Mouse (Mus musculus) adrenal gland, postnatal 14 days (tissue): ENCODE results near the gene A430005L14Rik. TPM values are rescaled to one million over a fixed set of nuclear protein-coding genes. Genes with fewer than 3 reads are reported as not detected.

Source experiments
- DNase-seq: peaks from one replicate; pipeline ENCODE4 v3.0.0; 2021; ENCODE audit warnings: mixed read lengths
- total RNA-seq: library from RNA; stranded (reverse); gene quantifications from 2 replicates; pipeline ENCODE4 v1.2.3, GENCODE M21; 2021

The A430005L14Rik gene
- total RNA-seq, 1 experiment from 2014 or later, result 19.5 TPM

DNA sequence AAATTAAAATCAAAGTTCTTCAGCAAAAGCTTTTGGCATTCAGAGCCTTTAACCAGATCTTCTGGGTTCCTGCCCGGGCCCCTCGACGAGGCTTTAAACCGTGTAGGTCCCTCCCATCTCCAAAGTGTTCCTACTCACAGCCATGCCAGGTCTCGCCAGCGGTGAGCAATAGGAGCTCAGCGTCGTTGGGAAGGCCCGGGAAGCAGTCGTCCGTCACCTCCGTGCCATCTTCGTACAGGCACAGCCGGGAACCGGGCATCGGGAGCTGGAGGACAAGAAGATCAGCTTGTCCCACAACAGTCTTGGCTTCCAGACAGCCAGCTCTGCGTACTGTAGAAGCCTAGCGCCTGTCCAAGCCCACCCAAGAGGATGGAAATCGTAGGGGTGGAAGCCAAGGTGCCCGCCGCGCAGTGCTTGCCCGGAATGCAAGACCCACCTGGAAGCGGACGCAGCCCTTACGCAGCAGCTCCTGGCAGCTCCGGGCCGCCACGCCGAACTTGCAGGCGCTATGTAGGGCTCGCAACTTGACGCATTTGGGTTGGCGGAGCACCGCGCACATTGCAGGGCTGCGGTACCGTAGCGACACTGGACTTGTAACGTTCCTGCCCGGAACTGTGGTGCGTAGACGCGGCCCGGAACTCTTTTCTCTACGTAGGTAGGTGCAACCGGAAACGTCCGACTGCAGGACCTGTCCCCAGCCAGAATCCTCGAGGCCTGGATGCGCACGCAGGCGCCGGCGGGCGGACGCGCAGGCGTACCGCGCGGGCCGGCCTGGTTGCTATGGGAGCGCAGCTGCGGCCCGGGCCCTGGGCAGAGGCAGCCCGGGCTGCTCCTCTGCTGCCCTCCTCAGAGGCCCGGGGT lies 17.6 kb downstream of the A430005L14Rik start, which contains the start of the genes Dffb and Cep104:
Gene Dffb, minus strand, starts transcription at position 696 of the 861 bp plus-strand sequence.
Gene Cep104, plus strand, starts transcription at position 764 of the 861 bp plus-strand sequence.
- peak; percentile 97 for DNase-seq

DNA sequence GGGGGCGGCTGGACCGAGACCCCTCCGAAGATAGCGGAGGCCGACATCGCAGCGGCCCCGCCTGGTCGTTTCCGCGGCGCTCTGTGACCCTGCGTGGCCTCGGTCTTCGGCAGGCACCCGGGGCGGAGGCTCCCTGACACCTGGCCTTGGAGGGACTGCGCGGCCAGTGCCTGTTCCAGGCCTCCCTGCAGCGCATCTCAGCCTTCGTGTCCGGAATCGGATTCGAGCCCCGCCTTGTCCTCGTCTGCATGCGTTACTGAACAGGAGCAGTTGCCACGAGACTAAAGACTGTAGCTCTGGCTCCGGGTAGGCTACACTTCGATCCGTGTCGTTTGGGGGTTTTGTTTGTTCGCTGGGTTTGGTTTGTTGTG lies 18.2 kb downstream of the A430005L14Rik start:
- DNase-seq, result no peak

DNA sequence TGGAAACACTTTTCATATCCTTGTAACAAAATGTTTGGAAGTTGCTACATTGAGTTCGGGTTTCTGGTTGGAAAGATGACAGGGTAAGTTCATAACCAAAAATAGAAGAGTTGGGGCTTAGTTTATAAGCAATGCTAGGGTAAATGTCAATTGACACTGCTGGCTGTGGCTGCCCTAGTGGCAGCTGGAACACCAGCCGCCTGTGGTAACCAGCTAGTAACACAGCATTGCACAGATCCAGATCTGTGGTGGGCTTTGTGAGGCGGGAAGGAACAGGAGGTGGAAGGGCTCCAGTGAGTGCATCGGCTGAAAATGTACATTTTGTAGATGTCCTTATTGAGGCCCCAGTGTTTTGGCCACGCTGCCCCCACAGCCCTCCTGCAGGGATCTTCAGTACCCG lies 18.7 kb downstream of the A430005L14Rik start:
- DNase-seq, result no peak

DNA sequence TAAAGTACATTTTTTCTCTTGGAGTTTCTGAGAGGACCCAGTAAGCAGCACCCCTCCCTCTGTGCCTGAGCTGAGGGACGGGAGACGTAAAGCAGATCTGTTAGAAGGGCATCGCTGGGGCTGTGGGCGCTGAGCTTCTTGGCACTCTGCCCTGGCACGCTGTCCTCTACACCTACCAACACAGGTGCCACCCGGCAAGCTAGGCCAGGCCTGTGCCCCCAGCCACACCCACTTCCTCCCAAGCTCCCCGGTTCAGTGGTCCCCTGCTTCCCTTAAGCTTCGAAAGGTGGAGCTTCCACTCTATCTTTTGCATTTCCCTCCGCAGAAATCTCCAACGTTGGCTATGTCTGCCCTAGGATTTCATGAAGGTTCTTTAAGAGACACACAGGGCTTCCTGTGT lies 22.2 kb downstream of the A430005L14Rik start:
- DNase-seq, result no peak

DNA sequence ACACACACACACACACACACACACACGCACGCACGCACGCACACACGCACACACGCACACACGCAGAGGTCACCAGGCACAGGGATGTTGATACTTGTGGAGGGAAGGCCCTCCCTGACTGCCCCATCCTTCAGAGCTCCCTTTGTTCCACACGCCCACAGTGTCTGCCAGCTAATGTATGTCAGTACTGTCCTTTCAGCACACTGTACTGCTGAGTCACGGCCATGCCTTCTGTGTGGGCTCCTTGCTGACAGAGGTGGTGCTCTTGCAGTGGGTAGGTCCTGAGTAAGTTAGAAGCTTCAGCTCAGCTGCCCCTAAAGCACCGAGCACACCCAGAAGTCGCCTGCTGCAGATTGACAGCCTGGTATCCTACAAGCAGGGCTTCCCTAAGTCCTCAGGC lies 23.4 kb downstream of the A430005L14Rik start:
- DNase-seq, result no peak

DNA sequence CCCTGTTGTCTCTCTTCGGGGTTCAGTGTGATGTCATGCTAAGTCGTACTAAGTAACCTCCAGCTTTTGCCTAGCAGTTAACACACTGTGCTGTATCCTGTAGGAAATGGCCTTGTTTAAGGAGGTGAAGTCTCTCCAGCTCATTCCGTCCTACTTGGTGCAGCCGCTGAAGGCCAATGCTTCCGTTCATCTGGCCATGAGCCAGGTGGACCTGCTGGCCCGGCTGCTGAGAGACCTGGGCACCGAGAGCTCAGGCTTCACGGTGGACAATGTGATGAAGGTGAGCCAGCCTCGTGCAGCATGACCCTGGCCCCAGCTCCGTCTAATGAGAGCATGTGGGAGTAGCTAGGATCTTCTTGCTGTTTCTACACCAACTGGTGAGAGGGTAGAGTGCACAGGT lies 35.7 kb downstream of the A430005L14Rik start:
- DNase-seq, result no peak

DNA sequence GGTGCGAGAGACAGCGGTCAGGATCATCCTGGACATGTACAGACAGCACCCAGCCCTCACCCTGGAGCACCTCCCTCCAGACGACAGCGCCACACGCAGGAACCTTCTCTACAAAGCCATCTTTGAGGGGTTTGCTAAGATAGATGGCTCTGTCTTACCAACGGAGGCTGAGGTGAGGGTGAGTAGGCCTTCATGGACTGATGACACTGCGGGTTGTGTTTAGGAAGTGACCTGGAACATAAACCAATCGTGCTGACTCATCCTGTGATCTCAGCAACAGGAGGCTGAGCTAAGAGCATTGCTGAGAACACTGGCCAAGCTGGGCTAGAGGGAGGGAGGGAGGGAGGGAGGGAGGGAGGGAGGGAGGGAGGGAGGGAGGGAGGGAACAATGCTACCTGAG lies 36.5 kb downstream of the A430005L14Rik start:
- no peak for DNase-seq

DNA sequence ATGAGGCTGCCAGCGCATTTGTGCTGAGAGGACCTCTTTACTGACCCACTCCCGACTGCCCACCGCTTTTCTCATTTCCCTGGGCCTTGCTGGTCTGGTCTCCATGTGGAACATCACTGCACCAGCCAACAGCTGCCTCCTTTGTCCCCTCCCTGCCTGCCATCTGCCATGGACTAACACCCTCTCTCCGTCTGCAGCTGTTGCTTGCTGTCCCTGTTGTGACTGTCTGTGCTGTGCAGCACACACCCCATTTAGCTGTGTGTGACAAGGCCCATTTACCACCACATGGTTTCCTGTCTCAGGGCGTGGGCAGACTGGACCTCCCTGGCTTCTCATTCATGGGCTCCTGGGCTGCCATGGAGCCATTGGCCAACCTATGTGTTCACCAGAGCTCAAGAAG lies 48.5 kb downstream of the A430005L14Rik start:
- DNase-seq, result no peak

DNA sequence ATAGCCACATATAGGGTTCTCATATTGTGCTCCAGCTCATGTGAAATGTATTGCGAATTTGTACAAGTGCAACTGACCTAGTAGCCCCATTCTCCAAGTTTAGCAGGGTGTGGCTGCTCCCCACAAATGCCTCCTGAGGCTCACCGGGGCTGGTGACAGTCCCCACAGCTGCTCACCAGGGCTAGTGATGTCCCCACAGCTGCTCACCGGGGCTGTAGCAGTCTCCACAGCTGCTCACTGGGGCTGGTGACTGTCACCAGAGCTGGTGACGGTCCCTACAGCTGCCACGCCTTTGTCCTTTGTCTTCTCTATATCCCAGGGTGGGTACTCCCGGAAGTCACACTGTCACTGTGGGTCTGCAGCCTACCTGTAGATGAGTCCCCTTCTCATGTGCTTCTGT lies 49.2 kb downstream of the A430005L14Rik start:
- no peak for DNase-seq

DNA sequence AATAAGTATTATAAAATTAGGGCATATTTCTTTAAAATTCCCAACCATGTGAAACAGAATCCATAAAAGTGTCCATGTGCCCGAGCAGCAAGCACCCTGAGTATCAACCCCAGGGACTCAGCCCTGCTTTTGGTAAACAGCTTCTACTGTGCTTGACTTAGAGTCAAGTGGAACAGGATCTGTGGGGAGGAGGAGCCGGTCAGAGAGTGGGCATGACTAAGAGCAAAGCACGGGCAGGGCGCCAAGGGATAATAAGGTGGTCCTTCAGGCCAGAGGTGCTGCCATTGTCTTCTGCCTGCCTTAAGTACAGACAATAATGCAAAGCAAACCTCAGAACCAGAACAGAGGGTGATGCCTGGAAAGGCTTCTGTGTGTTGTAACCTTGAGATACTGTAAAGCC lies 50.7 kb downstream of the A430005L14Rik start:
- peak; percentile 47 for DNase-seq

DNA sequence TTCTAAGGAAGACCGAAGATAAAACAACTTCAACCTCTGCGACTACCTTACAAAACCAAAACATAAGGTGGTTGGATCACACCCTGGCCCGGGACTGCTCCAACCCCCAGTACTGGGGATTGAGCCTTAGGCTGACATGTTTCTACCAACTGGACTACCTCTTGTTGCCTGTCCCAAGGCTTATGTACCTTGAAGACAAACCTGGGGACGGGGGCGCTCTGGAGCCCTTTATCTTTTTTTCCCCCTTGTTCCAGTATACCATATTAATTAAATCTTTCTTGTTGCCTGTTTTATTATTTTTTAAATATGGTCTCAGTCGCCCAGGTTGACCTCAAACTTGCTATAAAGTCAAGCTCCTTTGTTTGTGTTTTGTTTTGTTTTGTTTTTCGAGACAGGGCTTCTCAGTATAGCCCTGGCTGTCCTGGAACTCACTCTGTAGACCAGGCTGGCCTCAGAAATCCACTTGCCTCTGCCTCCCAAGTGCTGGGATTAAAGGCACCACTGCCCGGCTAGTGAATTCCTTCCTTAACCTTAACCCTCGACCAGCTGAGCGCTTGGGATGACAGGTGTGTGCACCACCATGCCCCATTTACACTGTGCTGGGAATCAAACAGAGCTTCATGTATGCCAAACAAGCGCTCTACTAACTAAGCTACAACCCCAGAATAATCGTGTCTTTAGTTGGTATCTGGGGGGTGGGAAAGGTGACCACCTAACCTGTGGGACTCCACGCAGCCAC lies 54.0 kb downstream of the A430005L14Rik start:
- DNase-seq, result no peak

Other genes starting within 250 kb of the A430005L14Rik start
- 4.3 and 7.4 TPM in 2 replicates for gene Dffb, start 17.9 kb downstream of the A430005L14Rik start, total RNA-seq
- 22.3 and 24.8 TPM in 2 replicates for gene Cep104, start 18.0 kb downstream of the A430005L14Rik start, total RNA-seq
- gene Lrrc47, start 54.5 kb downstream of the A430005L14Rik start, total RNA-seq, result 39.8 and 44.3 TPM in 2 replicates
- gene Smim1, start 69.0 kb downstream of the A430005L14Rik start, total RNA-seq, result 31.4 and 33.0 TPM in 2 replicates
- not detected in 2 replicates for gene Ccdc27, start 85.4 kb downstream of the A430005L14Rik start, total RNA-seq
- gene Trp73, start 183.0 kb downstream of the A430005L14Rik start, total RNA-seq, result not detected in 2 replicates
- 13.7 and 18.9 TPM in 2 replicates for gene Wrap73, start 185.1 kb downstream of the A430005L14Rik start, total RNA-seq
- gene Tprgl, start 203.4 kb downstream of the A430005L14Rik start, total RNA-seq, result 125 and 132 TPM in 2 replicates
- gene Megf6, start 213.5 kb downstream of the A430005L14Rik start, total RNA-seq, result 7.3 and 8.3 TPM in 2 replicates